Mouse (Mus musculus): ENCODE data around the gene Gm21773.
"Not testable (repeated sequence)": the region's sequence is repeated elsewhere in the genome, so short reads cannot be mapped to it uniquely, and the experiment has no call there.

The Gm21773 gene

GRCm38 (mm10) chrY:25309260-25309659, at the start of gene Gm21773:
Gene Gm21773, minus strand, starts transcription at chrY:25309360.
- not testable (repeated sequence) for DNase-seq (ENCODE audit: extremely low spot score, low read depth, low spot score)
